Mouse (Mus musculus) forebrain, embryonic 14.5 days (tissue): ENCODE data around the gene Tex45. TPM values are rescaled to one million over a fixed set of nuclear protein-coding genes. Genes with fewer than 3 reads are reported as not detected.

ENCODE experiments used
- ATAC-seq: fragments of 200-750 bp; cut with Nextera tagmentation; 2 replicates; pipeline ENCODE4 v1.8.0; 2017; ENCODE audit warnings: mild to moderate bottlenecking, moderate library complexity
- DNase-seq: peaks from one replicate; pipeline ENCODE4 v3.0.0-alpha.2; 2015; ENCODE audit warnings: low spot score
- H3K27ac ChIP-seq: fragments of 300-500 bp; sonication (generic); 2 replicates; pipeline ENCODE4 v1.5.1; 2014; ENCODE audit warnings: low read depth, mild to moderate bottlenecking, control low read depth, low read length, moderate library complexity
- H3K27me3 ChIP-seq: fragments of 300-500 bp; sonication (generic); replicated peaks from 2 replicates; pipeline ENCODE4 v1.6.1; 2014; ENCODE audit warnings: low read length, control low read depth, mixed read lengths; ENCODE audit not compliant: control insufficient read depth, insufficient read depth
- H3K36me3 ChIP-seq: fragments of 300-500 bp; sonication (generic); 2 replicates; pipeline ENCODE4 v1.6.1; 2014; ENCODE audit warnings: low read length, control low read depth; ENCODE audit not compliant: control insufficient read depth, insufficient read depth
- H3K4me1 ChIP-seq: fragments of 300-500 bp; sonication (generic); 2 replicates; pipeline ENCODE4 v1.6.1; 2014; ENCODE audit warnings: antibody characterized with exemption, low read length, control low read depth; ENCODE audit not compliant: control insufficient read depth, insufficient read depth
- H3K4me2 ChIP-seq: fragments of 300-500 bp; sonication (generic); 2 replicates; pipeline ENCODE4 v1.6.1; 2014; ENCODE audit warnings: mild to moderate bottlenecking, control low read depth, low read length
- H3K4me3 ChIP-seq: fragments of 300-500 bp; sonication (generic); 2 replicates; pipeline ENCODE4 v1.5.1; 2014; ENCODE audit warnings: low read depth, low read length, control low read depth
- H3K9ac ChIP-seq: fragments of 300-500 bp; sonication (generic); 2 replicates; pipeline ENCODE4 v1.6.1; 2014; ENCODE audit warnings: mild to moderate bottlenecking, low read length, control low read depth, moderate library complexity
- H3K9me3 ChIP-seq: fragments of 300-500 bp; sonication (generic); replicated peaks from 2 replicates; pipeline ENCODE4 v1.6.1; 2016; ENCODE audit warnings: low read length, control low read depth, mixed read lengths; ENCODE audit not compliant: control insufficient read depth
- WGBS: fragments of 180-500 bp; shearing (Covaris S2); extraction: QIAGEN DNeasy Blood & Tissue Kit; methylation state at CpG from one replicate; pipeline ENCODE4 v1.1.7; 2014; 5-methylcytosine and 5-hydroxymethylcytosine counted together
- polyA plus RNA-seq: library from polyadenylated mRNA; unstranded; fragments of >200 nt; fragmentation: Nextera tagmentation; extraction: Ambion mirVana; gene quantifications from 2 replicates; pipeline ENCODE4 v1.2.1, GENCODE M21; 2014

Tex45 gene
- polyA plus RNA-seq, 1 experiment from 2014 or later = 0.18 TPM

- Histone ChIP-seq H3K9me3 (no peaks in the 10 kb centered on the region), H3K36me3 (no peaks in the 10 kb centered on the region), H3K27ac (no peak overlapping the region), H3K4me1 (no peaks in the 10 kb centered on the region), H3K27me3 (no peaks in the 10 kb centered on the region), H3K9ac (peak overlapping the region; percentile 46), H3K4me2 (peak overlapping the region; percentile 46), H3K4me3 (peak overlapping the region; percentile 14)
- DNase-seq (peak; percentile 36), ATAC-seq (peak; percentile 42)
- whole genome bisulfite sequencing = 40% methylated on average over 37 of the region's 37 CpGs
Observed at GRCm38 (mm10) chr8:3475715-3476429, 5.2 kb downstream of the Tex45 start.

DNA sequence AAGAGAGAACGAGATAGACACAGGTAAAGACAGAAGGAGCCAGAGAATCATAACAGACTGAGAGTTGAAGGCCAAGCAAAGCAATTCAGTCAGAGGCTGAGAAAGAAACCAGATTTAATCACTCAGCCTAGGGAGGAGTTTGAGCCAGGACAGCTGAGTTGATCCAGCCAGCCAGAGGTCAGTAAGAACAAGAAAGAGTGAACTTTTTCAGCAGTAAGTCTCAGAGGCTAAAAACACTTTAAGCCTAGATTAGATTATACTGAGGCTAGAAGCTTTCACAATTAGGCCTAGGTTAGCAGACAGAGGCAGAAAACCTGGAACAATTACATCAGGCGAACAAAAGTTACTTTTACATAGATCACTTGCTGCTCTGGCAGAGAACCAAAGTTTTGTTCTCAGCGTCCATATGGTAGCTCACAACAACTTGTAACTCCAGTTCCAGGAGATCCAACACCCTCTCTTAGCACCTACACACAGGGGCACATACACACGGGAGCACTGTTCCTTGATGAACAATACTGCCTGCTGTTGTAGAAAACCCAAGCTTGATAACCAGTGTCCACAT lies 9.6 kb downstream of the Tex45 start:
- no peak for ATAC-seq
- Histone ChIP-seq H3K4me1 (no peaks in the 10 kb centered on the region), H3K4me3 (no peak overlapping the region), H3K27ac (no peak overlapping the region), H3K9ac (no peak overlapping the region), H3K27me3 (no peaks in the 10 kb centered on the region), H3K36me3 (no peaks in the 10 kb centered on the region), H3K4me2 (no peak overlapping the region), H3K9me3 (no peaks in the 10 kb centered on the region)
- 74% methylated on average over 4 of the region's 4 CpGs for WGBS
- no peak for DNase-seq

DNA sequence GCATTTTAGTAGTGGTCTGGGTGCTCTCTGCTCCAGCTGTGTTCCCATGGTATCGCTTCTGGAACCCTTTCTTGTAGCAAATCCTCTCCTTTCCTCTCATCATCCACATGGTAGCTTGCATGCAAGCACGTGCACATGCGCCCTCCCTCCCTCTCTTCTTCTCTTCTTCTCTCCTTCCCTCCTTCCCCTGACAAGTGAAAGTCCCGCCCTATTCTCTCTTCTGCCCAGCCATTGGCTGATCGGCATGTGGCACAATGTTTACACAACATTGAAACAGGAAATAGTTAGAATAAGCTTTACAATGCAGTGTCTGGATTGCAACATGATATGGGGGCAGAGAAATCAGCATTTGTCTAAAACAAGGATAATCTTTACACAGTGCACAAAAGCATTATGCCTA lies 10.9 kb downstream of the Tex45 start:
- no peak for ATAC-seq
- no peaks in the 10 kb centered on the region for H3K27me3 ChIP-seq
- DNase-seq = no peak
- no peak overlapping the region for H3K4me3 ChIP-seq
- no peak overlapping the region for H3K27ac ChIP-seq
- WGBS = 67% methylated on average over 5 of the region's 5 CpGs
- no peaks in the 10 kb centered on the region for H3K9me3 ChIP-seq
- no peaks in the 10 kb centered on the region for H3K4me1 ChIP-seq
- no peak overlapping the region for H3K9ac ChIP-seq
- no peaks in the 10 kb centered on the region for H3K36me3 ChIP-seq
- H3K4me2 ChIP-seq = no peak overlapping the region

DNA sequence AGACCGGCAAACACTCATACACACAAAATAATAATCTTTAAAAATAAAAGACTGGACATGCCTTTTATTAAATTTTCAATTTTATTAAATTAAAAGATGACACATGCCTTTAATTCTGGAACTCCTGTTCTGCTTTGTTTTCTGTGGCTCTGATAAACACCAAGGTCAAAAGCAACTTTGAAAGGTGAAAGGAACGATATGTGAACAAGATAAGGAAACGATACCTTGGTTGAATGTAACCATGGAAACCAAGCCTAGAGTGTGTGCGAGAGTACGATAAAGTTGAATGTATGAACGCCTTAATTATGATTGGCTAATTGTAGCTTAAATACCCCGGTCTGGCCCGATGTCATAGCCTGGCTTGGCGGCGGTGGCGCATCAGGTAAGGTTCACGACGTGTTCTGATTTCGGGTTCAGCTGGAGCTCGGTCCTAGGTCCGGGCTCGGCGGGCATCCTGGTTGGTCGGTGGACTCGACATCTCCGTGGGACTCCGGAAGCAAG lies 11.6 kb downstream of the Tex45 start:
- Histone ChIP-seq H3K4me2 (no peak overlapping the region), H3K4me3 (no peak overlapping the region), H3K36me3 (no peaks in the 10 kb centered on the region), H3K9ac (no peak overlapping the region), H3K9me3 (no peaks in the 10 kb centered on the region), H3K4me1 (no peaks in the 10 kb centered on the region), H3K27ac (no peak overlapping the region), H3K27me3 (no peaks in the 10 kb centered on the region)
- DNase-seq (no peak), ATAC-seq (no peak)
- 91% methylated on average over 22 of the region's 22 CpGs for WGBS

- Histone ChIP-seq H3K4me2 (no peak overlapping the region), H3K4me3 (no peak overlapping the region)
- ATAC-seq = no peak
Observed at GRCm38 (mm10) chr8:3483546-3483945, 12.9 kb downstream of the Tex45 start.

GRCm38 (mm10) chr8:3485192-3485591 lies 14.5 kb downstream of the Tex45 start:
- Histone ChIP-seq H3K27me3 (no peaks in the 10 kb centered on the region), H3K27ac (no peak overlapping the region), H3K9ac (no peak overlapping the region), H3K9me3 (no peaks in the 10 kb centered on the region), H3K4me3 (no peak overlapping the region), H3K4me1 (no peaks in the 10 kb centered on the region), H3K36me3 (no peaks in the 10 kb centered on the region), H3K4me2 (no peak overlapping the region)
- ATAC-seq = no peak
- WGBS = 32% methylated on average over 5 of the region's 5 CpGs
- no peak for DNase-seq

More at GRCm38 (mm10) chr8:3483546-3483945, 12.9 kb downstream of the Tex45 start:
- Histone ChIP-seq H3K9me3 (no peaks in the 10 kb centered on the region), H3K27me3 (no peaks in the 10 kb centered on the region), H3K4me1 (no peaks in the 10 kb centered on the region), H3K27ac (no peak overlapping the region), H3K36me3 (no peaks in the 10 kb centered on the region), H3K9ac (no peak overlapping the region)
- no peak for DNase-seq
- 87% methylated on average over 7 of the region's 7 CpGs for WGBS

GRCm38 (mm10) chr8:3492901-3493844 lies 22.5 kb downstream of the Tex45 start, which contains the start of gene Zfp358:
Gene Zfp358, plus strand, starts transcription at chr8:3493138.
- peak within 1 kb of the TSS; percentile 99 for H3K9ac ChIP-seq
- DNase-seq (peak; percentile 88), ATAC-seq (peak; percentile 95)
- peaks cover 6% of the 10 kb centered on the region; the same call in 1 of the 2 replicates for H3K4me1 ChIP-seq
- peaks cover 34% of the 10 kb centered on the region for H3K36me3 ChIP-seq
- H3K9me3 ChIP-seq = no peaks in the 10 kb centered on the region
- H3K4me2 ChIP-seq = peak within 1 kb of the TSS; percentile 78
- H3K4me3 ChIP-seq = peak within 1 kb of the TSS; percentile 90
- no peaks in the 10 kb centered on the region for H3K27me3 ChIP-seq
- under 1% methylated on average over 48 of the region's 64 CpGs for WGBS
- H3K27ac ChIP-seq = peak within 1 kb of the TSS; percentile 91

DNA sequence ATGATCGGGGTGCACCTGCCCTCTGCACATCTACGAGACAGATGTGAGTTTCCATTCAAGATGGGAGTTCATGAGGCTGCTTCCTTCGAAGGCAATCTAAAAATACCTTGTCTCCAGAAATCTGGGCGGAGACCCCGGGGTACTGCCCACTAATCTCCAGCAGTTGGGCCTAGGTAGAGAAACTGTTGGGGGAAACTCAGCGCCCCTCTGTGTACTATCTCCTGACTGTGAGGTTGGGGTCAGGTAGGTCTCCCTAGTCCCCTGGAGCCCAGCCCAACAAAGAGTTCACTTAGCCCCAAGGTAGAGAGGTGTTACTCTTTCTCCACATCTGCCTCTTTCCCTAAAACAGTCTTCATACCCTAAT lies 23.2 kb downstream of the Tex45 start:
- no peaks in the 10 kb centered on the region for H3K27me3 ChIP-seq
- H3K4me1 ChIP-seq = peaks cover 6% of the 10 kb centered on the region; the same call in 1 of the 2 replicates
- peak; percentile 12 for DNase-seq
- no peaks in the 10 kb centered on the region for H3K9me3 ChIP-seq
- H3K27ac ChIP-seq = peak overlapping the region; percentile 91; the same call in 1 of the 2 replicates
- H3K9ac ChIP-seq = peak overlapping the region; percentile 99
- ATAC-seq = peak; percentile 4; the same call in 1 of the 2 replicates
- H3K36me3 ChIP-seq = peaks cover 34% of the 10 kb centered on the region
- 37% methylated on average over 6 of the region's 6 CpGs for WGBS
- peak overlapping the region; percentile 78 for H3K4me2 ChIP-seq
- peak overlapping the region; percentile 90 for H3K4me3 ChIP-seq
